Mouse (Mus musculus) myocyte (in vitro differentiated cells): ENCODE data around the gene Timm17b. TPM values are rescaled to one million over a fixed set of nuclear protein-coding genes. Genes with fewer than 3 reads are reported as not detected.

Source experiments
- H3K27me3 ChIP-seq: one replicate; pipeline ENCODE4 v1.6.1; 2011; ENCODE audit not compliant: control insufficient read depth, insufficient read depth, insufficient read length
- H3K36me3 ChIP-seq: one replicate; pipeline ENCODE4 v1.6.1; 2011; ENCODE audit not compliant: control insufficient read depth, insufficient read depth
- H3K4me2 ChIP-seq: one replicate; pipeline ENCODE4 v1.6.1; 2011; ENCODE audit warnings: low read depth, control low read depth
- H3K4me3 ChIP-seq: one replicate; pipeline ENCODE4 v1.5.1; 2011; ENCODE audit warnings: mild to moderate bottlenecking, control low read depth, moderate library complexity
- H3K79me2 ChIP-seq: one replicate; pipeline ENCODE4 v1.6.1; 2011; ENCODE audit not compliant: control insufficient read depth, insufficient read depth
- H3ac ChIP-seq: one replicate; pipeline ENCODE4 v1.6.1; 2011; ENCODE audit not compliant: control insufficient read depth, insufficient read length
- CEBPB ChIP-seq: IDR thresholded peaks from 2 replicates; pipeline ENCODE4 v1.6.1; 2011; ENCODE audit warnings: mild to moderate bottlenecking, moderate library complexity; ENCODE audit not compliant: poor library complexity, insufficient read depth, severe bottlenecking
- E2F4 ChIP-seq: IDR thresholded peaks from one replicate; pipeline ENCODE4 v1.6.1; 2011; ENCODE audit warnings: mild to moderate bottlenecking, control low read depth, moderate library complexity; ENCODE audit not compliant: insufficient read depth
- MAX ChIP-seq: IDR thresholded peaks from one replicate; pipeline ENCODE4 v1.6.1; 2011; ENCODE audit warnings: low read depth, mild to moderate bottlenecking, control low read depth
- MYOD1 ChIP-seq, 3 experiments: IDR thresholded peaks; one replicate each; pipeline ENCODE4 v1.6.1; 2011; ENCODE audit warnings: control low read depth in 2 of 3, low read depth in 2 of 3, mild to moderate bottlenecking in 2 of 3, moderate library complexity in 1 of 3; ENCODE audit not compliant: insufficient read length in 2 of 3, control insufficient read depth in 1 of 3
- MYOG ChIP-seq, 3 experiments: IDR thresholded peaks; one replicate each; pipeline ENCODE4 v1.6.1; 2011; ENCODE audit warnings: control low read depth in 2 of 3, low read depth in 2 of 3, mild to moderate bottlenecking in 2 of 3; ENCODE audit not compliant: insufficient read length in 2 of 3, control insufficient read depth in 1 of 3, insufficient read depth in 1 of 3
- POLR2A ChIP-seq: IDR thresholded peaks from one replicate; pipeline ENCODE4 v1.6.1; 2011; ENCODE audit warnings: low read depth, mild to moderate bottlenecking, control low read depth, moderate library complexity; ENCODE audit not compliant: insufficient read length
- POLR2AphosphoS2 ChIP-seq: IDR thresholded peaks from one replicate; pipeline ENCODE4 v1.6.1; 2011; ENCODE audit warnings: low read depth, control low read depth; ENCODE audit not compliant: insufficient read length
- REST ChIP-seq: IDR thresholded peaks from one replicate; pipeline ENCODE4 v1.6.1; 2011; ENCODE audit warnings: mild to moderate bottlenecking, control low read depth, moderate library complexity; ENCODE audit not compliant: insufficient read depth, insufficient read length
- SRF ChIP-seq: IDR thresholded peaks from one replicate; pipeline ENCODE4 v1.6.1; 2011; ENCODE audit warnings: low read depth; ENCODE audit not compliant: control insufficient read depth, insufficient read length
- TCF12 ChIP-seq: IDR thresholded peaks from one replicate; pipeline ENCODE4 v1.6.1; 2011; ENCODE audit warnings: mild to moderate bottlenecking, control low read depth; ENCODE audit not compliant: poor library complexity, insufficient read depth, severe bottlenecking
- TCF3 ChIP-seq: IDR thresholded peaks from one replicate; pipeline ENCODE4 v1.6.1; 2011; ENCODE audit warnings: low read depth, control low read depth; ENCODE audit not compliant: insufficient read length
- USF1 ChIP-seq: IDR thresholded peaks from one replicate; pipeline ENCODE4 v1.6.1; 2011; ENCODE audit warnings: low read depth, mild to moderate bottlenecking, control low read depth, moderate library complexity
- polyA plus RNA-seq: library from polyadenylated mRNA; unstranded; fragments of >200 nt; fragmentation: generic; extraction: Trizol; gene quantifications from one replicate; pipeline ENCODE4 v1.2.1, GENCODE M21; 2012; ENCODE audit warnings: missing spikeins

The Timm17b gene
- polyA plus RNA-seq, 1 experiment: 44.1 TPM

GRCm38 (mm10) chrX:7865343-7865742 lies 33.8 kb upstream of the Timm17b start:
- Histone ChIP-seq H3K4me2 (no peak overlapping the region), H3K4me3 (no peak overlapping the region), H3ac (no peak overlapping the region), H3K27me3 (no peaks in the 10 kb centered on the region), H3K36me3 (no peaks in the 10 kb centered on the region), H3K79me2 (peaks cover 22% of the 10 kb centered on the region)
- TF ChIP-seq POLR2AphosphoS2: no peak
- TF ChIP-seq REST: no peak
- no peak for TF ChIP-seq USF1
- TF ChIP-seq MAX: no peak
- no peak for TF ChIP-seq CEBPB
- TF ChIP-seq MYOD1 (IDR thresholded peaks at IDR 0.05; ENCODE audit: control insufficient read depth in 1 of 3, insufficient read length in 2 of 3, low read depth in 2 of 3): no peak
- TF ChIP-seq SRF: no peak
- TF ChIP-seq E2F4: no peak
- no peak for TF ChIP-seq POLR2A
- TF ChIP-seq TCF3: no peak
- no peak for TF ChIP-seq MYOG (IDR thresholded peaks at IDR 0.05; ENCODE audit: control insufficient read depth in 1 of 3, insufficient read depth in 1 of 3, insufficient read length in 2 of 3, low read depth in 2 of 3)
- TF ChIP-seq TCF12: no peak

- no peak overlapping the region for H3ac ChIP-seq
Observed at GRCm38 (mm10) chrX:7865786-7866185, 33.4 kb upstream of the Timm17b start.

GRCm38 (mm10) chrX:7867141-7867540 lies 32.0 kb upstream of the Timm17b start:
- Histone ChIP-seq H3K36me3 (peaks cover 5% of the 10 kb centered on the region), H3K4me3 (no peak overlapping the region), H3K79me2 (peaks cover 14% of the 10 kb centered on the region), H3K4me2 (no peak overlapping the region), H3ac (no peak overlapping the region), H3K27me3 (no peaks in the 10 kb centered on the region)
- TF ChIP-seq TCF12 (no peak), MYOG (IDR thresholded peaks at IDR 0.05; ENCODE audit: control insufficient read depth in 1 of 3, insufficient read depth in 1 of 3, insufficient read length in 2 of 3, low read depth in 2 of 3) (no peak), SRF (no peak), POLR2A (no peak), REST (no peak), MAX (no peak), E2F4 (no peak), MYOD1 (IDR thresholded peaks at IDR 0.05; ENCODE audit: control insufficient read depth in 1 of 3, insufficient read length in 2 of 3, low read depth in 2 of 3) (no peak), USF1 (no peak), POLR2AphosphoS2 (no peak), CEBPB (no peak), TCF3 (no peak)

More at GRCm38 (mm10) chrX:7865786-7866185, 33.4 kb upstream of the Timm17b start:
- Histone ChIP-seq H3K79me2 (peaks cover 22% of the 10 kb centered on the region), H3K36me3 (no peaks in the 10 kb centered on the region), H3K4me3 (no peak overlapping the region), H3K4me2 (no peak overlapping the region), H3K27me3 (no peaks in the 10 kb centered on the region)
- TF ChIP-seq TCF3: no peak
- no peak for TF ChIP-seq SRF

GRCm38 (mm10) chrX:7868506-7868905 lies 30.7 kb upstream of the Timm17b start:
- H3ac ChIP-seq: no peak overlapping the region
- H3K36me3 ChIP-seq: peaks cover 5% of the 10 kb centered on the region
- no peak overlapping the region for H3K4me2 ChIP-seq
- no peaks in the 10 kb centered on the region for H3K27me3 ChIP-seq
- H3K4me3 ChIP-seq: no peak overlapping the region
- H3K79me2 ChIP-seq: peaks cover 10% of the 10 kb centered on the region
- no peak for TF ChIP-seq REST
- no peak for TF ChIP-seq CEBPB
- no peak for TF ChIP-seq POLR2A
- TF ChIP-seq MYOD1 (IDR thresholded peaks at IDR 0.05; ENCODE audit: control insufficient read depth in 1 of 3, insufficient read length in 2 of 3, low read depth in 2 of 3): no peak
- no peak for TF ChIP-seq TCF12
- no peak for TF ChIP-seq MYOG (IDR thresholded peaks at IDR 0.05; ENCODE audit: control insufficient read depth in 1 of 3, insufficient read depth in 1 of 3, insufficient read length in 2 of 3, low read depth in 2 of 3)
- TF ChIP-seq E2F4: no peak
- no peak for TF ChIP-seq TCF3
- no peak for TF ChIP-seq MAX
- TF ChIP-seq POLR2AphosphoS2: no peak
- no peak for TF ChIP-seq SRF
- TF ChIP-seq USF1: no peak

- H3K36me3 ChIP-seq: peaks cover 5% of the 10 kb centered on the region
- no peak overlapping the region for H3ac ChIP-seq
- no peak overlapping the region for H3K4me2 ChIP-seq
- H3K79me2 ChIP-seq: peaks cover 10% of the 10 kb centered on the region
- H3K27me3 ChIP-seq: no peaks in the 10 kb centered on the region
- TF ChIP-seq POLR2A (no peak), SRF (no peak), TCF12 (no peak)
- H3K4me3 ChIP-seq: no peak overlapping the region
Observed at GRCm38 (mm10) chrX:7869826-7870225, 29.3 kb upstream of the Timm17b start.
